Mouse (Mus musculus): ENCODE measurements at regions not wholly inside any gene's neighbourhood (a gene's known extent, or its start where the extent isn't known, plus 50 kb on each side); places are given as distances from the start of the nearest gene placed in this dataset.

GRCm38 (mm10) chr3:21361069-21361468 is 715.4 kb upstream of the Tbl1xr1 start:
- ATAC-seq (replicated peaks; ENCODE audit: low FRiP score, poor library complexity, severe bottlenecking): no peak

GRCm38 (mm10) chr3:21379816-21380215 is 696.6 kb upstream of the Tbl1xr1 start:
- ATAC-seq (replicated peaks; ENCODE audit: low FRiP score, poor library complexity, severe bottlenecking): no peak

DNA sequence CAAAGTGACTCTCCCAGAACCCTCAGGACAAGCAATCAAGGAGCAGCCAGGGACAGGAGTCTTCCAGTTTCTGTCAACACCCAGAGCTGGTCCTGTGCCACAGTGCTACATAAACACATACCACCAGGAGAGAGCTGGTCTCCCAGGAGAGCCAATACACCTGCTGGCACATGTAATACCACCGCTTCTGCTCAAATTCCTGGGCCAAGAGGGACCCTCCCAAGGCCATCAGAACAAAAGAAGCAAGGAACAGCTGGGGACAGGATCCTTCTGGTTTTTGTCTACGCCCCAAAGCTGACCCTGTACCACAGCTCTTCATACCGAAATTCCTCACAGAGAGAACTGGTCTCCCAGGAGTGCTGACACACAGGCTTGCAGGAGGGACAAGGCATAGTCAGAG is 695.4 kb upstream of the Tbl1xr1 start:
- ATAC-seq (replicated peaks; ENCODE audit: low FRiP score, poor library complexity, severe bottlenecking): no peak

DNA sequence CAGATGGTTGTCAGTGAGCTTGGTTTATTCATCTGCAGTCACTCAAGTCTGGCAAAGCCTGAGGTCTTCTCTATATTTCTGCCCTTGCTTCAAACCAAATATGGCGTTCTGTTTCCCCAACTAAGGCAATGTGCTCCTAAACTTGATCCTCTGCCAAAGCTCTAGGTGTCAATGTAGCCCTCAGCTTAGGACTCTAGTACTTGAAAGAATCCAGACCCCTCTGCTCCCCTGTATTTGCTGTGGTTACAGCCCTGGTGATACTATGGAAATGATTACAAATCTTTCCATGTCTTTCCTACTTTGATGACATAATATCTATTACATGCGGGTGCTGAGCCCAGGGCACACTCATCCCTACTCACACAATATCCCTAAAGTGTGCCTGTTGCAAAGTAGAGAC is 672.9 kb upstream of the Tbl1xr1 start:
- no peak for ATAC-seq (replicated peaks; ENCODE audit: low FRiP score, poor library complexity, severe bottlenecking)

DNA sequence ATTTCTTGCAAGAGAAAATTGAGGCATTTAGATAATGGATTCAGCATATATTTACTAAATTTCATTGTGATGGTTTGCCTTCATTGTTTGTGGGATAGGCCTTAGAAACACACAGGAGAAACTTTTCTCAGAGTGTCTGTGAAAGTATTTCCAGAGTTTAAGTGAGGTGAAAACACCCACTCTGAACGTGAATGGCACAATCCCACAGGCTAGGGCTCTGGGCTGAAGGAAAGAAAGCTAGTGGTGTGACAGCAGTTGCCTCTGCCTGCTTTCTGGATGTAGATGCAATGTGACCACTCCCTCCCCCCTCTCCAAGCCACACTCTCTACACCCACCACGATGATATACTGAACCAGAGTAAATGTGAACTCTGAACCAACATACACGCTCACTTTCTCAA is 672.4 kb upstream of the Tbl1xr1 start:
- ATAC-seq (replicated peaks; ENCODE audit: low FRiP score, poor library complexity, severe bottlenecking): no peak

- no peak for ATAC-seq (replicated peaks; ENCODE audit: low FRiP score, poor library complexity, severe bottlenecking)
Observed at GRCm38 (mm10) chr3:21407077-21407476, 669.4 kb upstream of the Tbl1xr1 start.

DNA sequence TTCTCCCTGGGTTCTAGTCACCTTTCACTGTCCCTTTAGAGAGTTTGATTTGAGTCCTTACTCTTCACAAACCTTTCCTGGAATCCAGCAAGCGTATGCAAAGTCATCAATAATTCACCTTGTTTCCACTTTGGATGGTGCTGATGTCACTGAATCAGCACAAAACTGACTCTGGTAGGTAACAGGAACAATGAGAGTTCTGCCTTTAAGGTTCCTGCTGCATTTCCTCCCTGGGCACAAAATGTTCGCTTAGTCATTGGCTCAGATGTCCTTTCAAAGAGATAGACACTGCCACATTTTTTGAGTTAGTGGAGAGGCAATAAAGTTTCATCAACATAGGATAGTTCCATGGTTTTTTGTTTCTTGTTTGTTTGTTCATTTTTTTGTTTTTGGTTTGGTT is 664.4 kb upstream of the Tbl1xr1 start:
- ATAC-seq (replicated peaks; ENCODE audit: low FRiP score, poor library complexity, severe bottlenecking): no peak

DNA sequence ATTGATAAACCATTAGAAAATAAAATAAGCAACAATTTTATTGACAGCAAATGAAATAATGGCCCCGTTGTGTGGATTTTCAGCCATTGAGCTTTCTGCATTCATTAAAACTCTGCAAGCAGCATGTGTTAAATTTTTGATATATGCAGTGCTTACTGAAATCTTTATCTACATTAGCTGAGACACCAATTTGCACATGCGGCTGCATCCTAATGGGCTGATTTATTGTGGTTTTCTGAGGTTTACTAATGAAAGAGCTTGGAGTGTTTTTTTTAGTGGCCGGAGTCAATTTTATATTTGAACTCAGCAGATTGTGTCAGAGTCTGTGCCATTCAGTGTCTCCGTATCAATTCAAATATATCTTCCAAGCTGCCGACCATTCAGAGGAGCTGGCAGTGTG is 653.3 kb upstream of the Tbl1xr1 start:
- no peak for ATAC-seq (replicated peaks; ENCODE audit: low FRiP score, poor library complexity, severe bottlenecking)

DNA sequence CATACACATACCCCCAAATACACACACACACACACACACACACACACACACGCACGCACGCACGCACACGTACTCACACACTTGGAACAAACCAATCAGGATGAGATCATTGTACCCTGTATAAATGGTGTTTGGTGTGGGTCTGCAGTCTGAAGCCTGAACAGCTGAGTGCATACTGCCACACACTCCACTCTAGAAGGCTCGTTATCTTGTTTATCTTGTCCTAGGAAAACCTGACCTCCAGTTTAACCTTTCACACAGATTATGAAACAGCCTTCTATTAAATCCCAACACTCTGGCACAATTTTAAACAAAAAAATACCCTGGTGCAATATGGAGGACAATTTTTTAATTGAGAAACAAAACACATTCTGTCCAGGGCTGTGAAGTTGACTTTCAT is 649.9 kb upstream of the Tbl1xr1 start:
- no peak for ATAC-seq (replicated peaks; ENCODE audit: low FRiP score, poor library complexity, severe bottlenecking)

DNA sequence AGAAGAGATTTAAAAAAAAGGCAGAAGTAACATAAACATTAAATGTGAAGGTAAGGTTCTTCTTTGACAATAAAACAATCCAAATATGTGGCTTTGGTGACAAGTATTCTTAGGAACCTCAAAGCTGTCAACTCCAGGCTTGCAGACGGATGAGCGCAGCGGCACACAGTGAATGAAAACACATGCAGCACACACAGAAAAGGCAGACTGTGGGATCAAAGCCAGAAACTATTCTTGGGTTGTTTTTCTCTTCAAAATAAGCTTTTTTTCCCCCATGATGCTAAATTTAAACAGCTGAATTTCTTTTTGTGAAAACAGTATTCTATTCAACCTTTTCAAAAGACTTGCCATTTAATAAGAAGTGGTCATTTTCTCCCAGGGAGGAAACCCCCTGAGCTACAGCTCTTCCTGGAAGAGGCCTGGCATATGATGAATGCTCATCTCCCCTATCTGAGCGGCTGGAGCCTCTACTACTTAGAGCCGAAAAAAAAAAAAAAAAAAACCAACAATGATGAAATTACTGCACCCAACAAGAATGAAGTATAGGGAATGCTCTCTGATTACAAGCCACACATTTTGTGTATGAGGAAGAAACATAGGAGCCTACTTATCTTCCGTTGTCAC is 648.9 kb upstream of the Tbl1xr1 start:
- ATAC-seq (replicated peaks; ENCODE audit: low FRiP score, poor library complexity, severe bottlenecking): no peak

DNA sequence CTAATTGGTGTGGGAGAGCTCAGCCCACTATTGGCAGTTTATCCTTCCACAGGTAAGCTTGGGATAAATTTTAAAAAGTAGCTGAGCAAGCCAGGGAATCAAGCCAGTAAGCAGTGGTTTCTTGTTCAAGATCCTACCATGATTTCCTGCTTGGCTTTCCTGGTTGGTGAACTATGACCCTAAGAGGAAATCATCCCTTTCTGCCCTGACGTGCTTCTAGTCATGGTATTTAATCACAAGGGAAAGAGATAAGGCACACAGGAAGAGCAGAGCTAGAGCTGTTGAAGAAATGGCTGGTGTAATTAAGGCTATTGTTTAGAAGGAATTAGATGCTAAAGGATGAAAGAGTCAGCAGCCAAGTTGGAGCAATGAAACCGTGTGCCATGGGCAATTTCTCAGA is 648.3 kb upstream of the Tbl1xr1 start:
- ATAC-seq (replicated peaks; ENCODE audit: low FRiP score, poor library complexity, severe bottlenecking): no peak

DNA sequence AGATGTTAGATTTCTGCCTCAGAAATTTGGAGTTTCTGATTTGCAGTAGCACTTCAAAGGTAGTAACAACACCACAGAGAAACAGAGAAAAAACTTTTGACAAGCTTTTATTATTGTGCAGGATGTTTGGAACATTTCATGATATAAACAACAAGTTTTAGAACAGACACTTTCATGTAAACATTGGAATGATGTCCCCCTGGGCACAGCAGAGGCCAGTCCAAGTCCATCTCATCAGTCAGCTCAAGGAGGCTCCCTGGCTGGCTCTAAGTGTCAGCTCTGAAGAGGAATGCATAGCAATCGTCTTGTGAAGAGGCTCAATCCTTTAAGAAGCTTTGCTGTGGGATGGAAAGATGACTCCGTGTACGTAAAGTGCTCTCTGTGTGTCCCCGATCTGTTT is 612.2 kb upstream of the Tbl1xr1 start:
- no peak for ATAC-seq (replicated peaks; ENCODE audit: low FRiP score, poor library complexity, severe bottlenecking)

DNA sequence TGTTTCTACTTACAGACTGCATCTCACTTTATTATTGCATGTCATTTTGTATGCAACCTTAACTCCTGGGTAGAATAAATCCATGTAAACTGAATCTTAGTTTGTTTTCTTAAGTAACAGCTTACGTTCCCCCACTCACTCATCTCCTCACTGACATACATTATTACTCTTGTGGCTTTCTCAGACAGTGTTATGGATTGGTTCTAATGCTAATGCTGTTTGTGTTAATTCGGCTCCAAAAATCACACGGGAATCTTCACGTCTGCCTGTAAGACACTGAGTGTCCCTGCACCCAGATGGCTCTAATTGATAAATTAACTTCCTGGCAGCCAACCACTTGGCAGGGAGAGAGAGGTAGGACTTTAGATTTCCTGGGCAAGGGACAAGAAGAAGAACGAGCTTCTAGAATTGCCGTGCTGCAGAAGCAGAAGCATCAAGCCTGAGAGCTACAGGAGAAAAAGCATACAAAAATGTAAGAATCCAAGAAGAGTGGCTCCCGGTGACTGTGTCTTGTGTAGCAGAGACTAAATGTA is 610.3 kb upstream of the Tbl1xr1 start:
- ATAC-seq (replicated peaks; ENCODE audit: low FRiP score, poor library complexity, severe bottlenecking): no peak

DNA sequence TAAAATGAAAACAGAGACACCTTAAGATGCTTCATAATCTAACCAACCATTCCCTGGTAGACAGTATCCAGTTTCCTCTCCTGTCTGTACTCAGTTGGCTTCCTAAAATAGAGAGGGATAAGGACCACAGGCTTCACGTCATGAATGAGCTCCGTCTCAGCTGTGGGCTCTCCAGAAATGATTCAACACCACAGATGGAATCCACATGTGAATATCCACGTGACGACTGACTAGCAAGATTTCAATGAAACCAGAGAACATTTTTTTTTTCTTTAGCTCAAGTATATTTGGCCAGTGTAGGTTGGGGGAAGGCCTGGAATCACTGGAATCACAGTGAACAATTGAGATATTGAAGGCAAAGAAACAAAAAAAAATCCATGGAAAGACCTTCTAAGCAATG is 599.1 kb upstream of the Tbl1xr1 start:
- no peak for ATAC-seq (replicated peaks; ENCODE audit: low FRiP score, poor library complexity, severe bottlenecking)

DNA sequence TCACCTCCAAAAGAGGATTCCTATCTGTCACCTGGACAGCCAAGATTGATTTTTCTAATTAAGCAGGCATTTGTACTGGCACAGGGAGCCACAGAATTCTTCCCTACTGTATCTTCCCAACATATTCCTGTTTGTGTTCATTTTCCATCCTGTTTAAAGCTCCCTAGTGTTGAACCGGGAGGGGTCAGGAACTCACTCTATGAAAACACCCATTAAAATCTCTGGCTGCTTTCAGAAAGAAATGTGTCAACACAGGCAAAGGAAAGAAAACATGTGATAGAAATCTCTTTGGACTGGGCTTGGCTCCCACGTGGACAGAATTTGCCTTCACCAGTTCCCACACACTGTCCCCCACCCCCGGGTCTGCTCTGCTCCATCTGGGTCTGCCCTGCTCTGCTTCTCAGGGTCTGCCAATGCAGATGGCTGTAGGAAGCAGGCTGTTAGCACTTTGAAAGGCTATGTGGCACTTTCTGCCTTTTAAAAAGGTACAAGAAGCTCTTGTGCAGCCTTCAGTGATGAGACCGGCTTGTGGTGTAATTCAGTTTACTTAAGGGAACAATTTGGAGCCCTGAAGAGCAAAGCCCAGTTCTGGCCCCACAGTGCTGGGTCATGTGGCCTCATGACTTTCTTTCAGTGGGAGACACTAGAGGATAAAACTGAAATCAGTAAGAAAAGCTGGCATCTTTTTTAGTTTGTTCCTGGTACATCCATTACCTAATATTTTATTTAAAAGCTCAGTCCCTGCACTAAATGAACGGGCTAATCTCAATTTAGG is 597.2 kb upstream of the Tbl1xr1 start:
- ATAC-seq (replicated peaks; ENCODE audit: low FRiP score, poor library complexity, severe bottlenecking): no peak

- ATAC-seq (replicated peaks; ENCODE audit: low FRiP score, poor library complexity, severe bottlenecking): no peak
Observed at GRCm38 (mm10) chr3:21479846-21480245, 596.6 kb upstream of the Tbl1xr1 start.

GRCm38 (mm10) chr3:21484052-21484451 is 592.4 kb upstream of the Tbl1xr1 start:
- ATAC-seq (replicated peaks; ENCODE audit: low FRiP score, poor library complexity, severe bottlenecking): no peak

- ATAC-seq (replicated peaks; ENCODE audit: low FRiP score, poor library complexity, severe bottlenecking): no peak
Observed at GRCm38 (mm10) chr3:21485454-21485853, 591.0 kb upstream of the Tbl1xr1 start.

DNA sequence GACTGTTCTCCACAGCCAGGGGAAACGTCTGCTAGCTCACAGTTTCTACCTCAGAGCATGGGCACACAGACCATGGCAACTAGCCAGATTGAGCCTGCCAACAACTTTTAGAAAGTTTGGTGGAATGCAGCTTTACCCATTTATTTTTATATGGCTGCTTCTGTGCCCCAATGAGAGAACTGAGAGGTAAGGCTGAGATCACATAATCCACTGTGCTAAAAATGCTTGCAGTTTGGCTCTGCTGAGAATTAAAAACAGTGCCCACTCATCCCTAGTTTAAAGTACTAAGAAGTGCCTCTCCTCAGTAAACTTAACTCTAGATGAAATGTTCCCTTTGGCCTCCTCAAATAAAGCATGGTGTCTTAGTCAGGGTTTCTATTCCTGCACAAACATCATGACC is 586.9 kb upstream of the Tbl1xr1 start:
- ATAC-seq (replicated peaks; ENCODE audit: low FRiP score, poor library complexity, severe bottlenecking): no peak

GRCm38 (mm10) chr3:21492413-21492812 is 584.0 kb upstream of the Tbl1xr1 start:
- no peak for ATAC-seq (replicated peaks; ENCODE audit: low FRiP score, poor library complexity, severe bottlenecking)

DNA sequence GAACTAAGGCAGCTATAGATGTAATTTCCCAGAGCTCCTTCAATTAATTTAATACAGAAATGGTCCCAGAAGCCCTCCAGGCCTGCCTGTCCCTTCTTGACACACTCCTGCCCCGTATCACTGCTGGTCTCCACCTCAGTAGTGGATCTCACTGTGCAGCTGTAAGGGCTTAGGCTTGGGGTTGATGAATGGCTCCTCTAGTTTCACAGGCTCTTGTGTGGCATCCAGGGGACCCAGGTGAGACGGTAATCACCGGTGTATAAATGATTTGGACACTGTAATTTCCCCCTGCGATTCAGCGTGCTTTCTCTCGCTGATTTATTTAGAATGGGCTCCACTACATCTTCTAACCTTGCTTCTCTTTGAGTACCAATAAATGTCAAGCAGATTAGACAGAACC is 583.1 kb upstream of the Tbl1xr1 start:
- no peak for ATAC-seq (replicated peaks; ENCODE audit: low FRiP score, poor library complexity, severe bottlenecking)

GRCm38 (mm10) chr3:21494904-21495303 is 581.5 kb upstream of the Tbl1xr1 start:
- ATAC-seq (replicated peaks; ENCODE audit: low FRiP score, poor library complexity, severe bottlenecking): no peak
